Mouse (Mus musculus): ENCODE measurements around the gene Taar9. TPM values are rescaled to one million over a fixed set of nuclear protein-coding genes. Genes with fewer than 3 reads are reported as not detected.

The Taar9 gene
- total and polyA plus RNA-seq, 3 experiments: not detected

DNA sequence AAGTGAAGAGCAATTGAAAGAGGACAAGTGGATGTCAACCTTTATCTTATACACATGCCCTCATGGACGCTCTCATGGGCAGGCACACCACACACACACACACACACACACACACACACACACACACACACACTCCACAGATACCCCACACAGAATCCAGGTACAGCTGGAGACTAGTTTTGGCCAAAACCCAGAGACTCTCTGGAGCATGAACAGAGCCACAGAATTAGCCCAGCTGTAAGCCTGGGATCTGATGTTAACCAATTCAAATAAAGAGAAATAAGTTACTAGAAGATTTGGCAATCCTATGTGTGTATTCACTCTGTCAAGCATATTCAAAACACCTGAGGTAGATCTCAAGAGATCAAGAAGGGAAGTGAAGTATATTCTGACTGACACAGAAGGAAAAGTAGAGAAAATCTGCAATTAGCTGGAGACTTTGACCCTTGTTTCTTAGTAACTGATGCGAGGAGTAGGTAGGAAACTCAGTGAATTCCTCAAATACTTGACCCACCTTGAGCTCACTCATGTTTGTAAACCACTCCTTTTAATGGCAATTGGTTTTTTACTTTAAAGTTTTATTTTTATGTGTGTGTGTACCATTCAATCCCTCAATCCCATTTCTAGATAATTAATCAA is 29.4 kb upstream of the Taar9 start:
- intact Hi-C loops (cut with DNase I): no loop called here
- no peak for TF ChIP-seq CTCF (IDR thresholded peaks at IDR 0.05)
- no peak for TF ChIP-seq EP300 (IDR thresholded peaks at IDR 0.05; ENCODE audit: insufficient read depth, low read depth, low read length)
- no peak for TF ChIP-seq POLR2A (IDR thresholded peaks at IDR 0.05; ENCODE audit: insufficient read depth, low read depth, low read length)
- Histone ChIP-seq H3K27ac (no peak overlapping the region), H3K9ac (ENCODE audit: low read depth, low read length) (no peak overlapping the region), H3K4me1 (ENCODE audit: control insufficient read depth, insufficient read depth, low read length) (no peaks in the 10 kb centered on the region), H3K27me3 (ENCODE audit: control insufficient read depth, insufficient read depth, low read length) (no peaks in the 10 kb centered on the region), H3K36me3 (ENCODE audit: control insufficient read depth, insufficient read depth, low read length) (no peaks in the 10 kb centered on the region), H3K79me2 (replicated peaks; ENCODE audit: control insufficient read depth, insufficient read depth, low read length) (no peaks in the 10 kb centered on the region), H3K4me3 (no peak overlapping the region)
- WGBS: 61% methylated on average over 2 of the region's 2 CpGs
- no peak for DNase-seq

- intact Hi-C loops (cut with DNase I): loop anchor here (5.0 kb wide), 1 partner anchor 157 kb away; no protein-coding TSS in a partner anchor
- 44% methylated on average over 7 of the region's 7 CpGs for WGBS
- no peak for DNase-seq
- TF ChIP-seq POLR2A (IDR thresholded peaks at IDR 0.05; ENCODE audit: insufficient read depth, low read depth, low read length) (no peak), CTCF (IDR thresholded peaks at IDR 0.05) (no peak), EP300 (IDR thresholded peaks at IDR 0.05; ENCODE audit: insufficient read depth, low read depth, low read length) (no peak)
- H3K36me3 ChIP-seq (ENCODE audit: control insufficient read depth, insufficient read depth, low read length): no peaks in the 10 kb centered on the region
- H3K9ac ChIP-seq (ENCODE audit: low read depth, low read length): no peak overlapping the region
- H3K4me1 ChIP-seq (ENCODE audit: control insufficient read depth, insufficient read depth, low read length): peaks cover 1% of the 10 kb centered on the region
- no peak overlapping the region for H3K27ac ChIP-seq
- no peaks in the 10 kb centered on the region for H3K27me3 ChIP-seq (ENCODE audit: control insufficient read depth, insufficient read depth, low read length)
- no peak overlapping the region for H3K4me3 ChIP-seq
- no peaks in the 10 kb centered on the region for H3K79me2 ChIP-seq (replicated peaks; ENCODE audit: control insufficient read depth, insufficient read depth, low read length)
These were observed 24.8 kb upstream of the Taar9 start for GRCm38 (mm10) chr10:24134071-24134645.

- TF ChIP-seq POLR2A (IDR thresholded peaks at IDR 0.05; ENCODE audit: insufficient read depth, low read depth, low read length): no peak
- TF ChIP-seq EP300 (IDR thresholded peaks at IDR 0.05; ENCODE audit: insufficient read depth, low read depth, low read length): no peak
- no peak for TF ChIP-seq CTCF (IDR thresholded peaks at IDR 0.05)
- DNase-seq: no peak
- H3K9ac ChIP-seq (ENCODE audit: low read depth, low read length): no peak overlapping the region
- peaks cover 1% of the 10 kb centered on the region for H3K4me1 ChIP-seq (ENCODE audit: control insufficient read depth, insufficient read depth, low read length)
- H3K4me3 ChIP-seq: no peak overlapping the region
- H3K27ac ChIP-seq: no peak overlapping the region
- intact Hi-C loops (cut with DNase I): loop anchor here (5.0 kb wide), 1 partner anchor 156 kb away; no protein-coding TSS in a partner anchor
- H3K36me3 ChIP-seq (ENCODE audit: control insufficient read depth, insufficient read depth, low read length): no peaks in the 10 kb centered on the region
- H3K27me3 ChIP-seq (ENCODE audit: control insufficient read depth, insufficient read depth, low read length): no peaks in the 10 kb centered on the region
- H3K79me2 ChIP-seq (replicated peaks; ENCODE audit: control insufficient read depth, insufficient read depth, low read length): no peaks in the 10 kb centered on the region
- 24% methylated on average over 2 of the region's 2 CpGs for WGBS
These were observed 23.8 kb upstream of the Taar9 start for GRCm38 (mm10) chr10:24133132-24133531.

DNA sequence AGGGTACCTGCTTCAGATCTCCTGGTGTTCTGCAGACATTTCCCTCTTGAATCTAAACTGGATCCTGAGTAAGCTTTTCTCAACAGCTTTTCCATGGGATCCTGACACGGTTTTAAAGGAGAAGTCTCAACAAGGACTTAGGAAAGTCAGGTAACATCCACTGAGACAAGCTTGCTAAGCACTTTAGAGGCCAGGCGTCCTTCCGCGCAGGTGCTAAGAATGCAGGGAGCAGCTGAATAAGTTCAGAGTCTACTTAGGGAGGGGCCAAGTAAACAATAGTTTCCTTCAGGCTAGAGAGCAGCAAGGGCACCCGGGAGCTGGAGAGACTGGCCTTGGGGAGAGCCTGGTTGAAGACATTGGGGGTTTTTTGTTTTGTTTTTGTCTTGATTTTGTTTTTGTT is 22.9 kb upstream of the Taar9 start:
- peaks cover 1% of the 10 kb centered on the region for H3K4me1 ChIP-seq (ENCODE audit: control insufficient read depth, insufficient read depth, low read length)

DNA sequence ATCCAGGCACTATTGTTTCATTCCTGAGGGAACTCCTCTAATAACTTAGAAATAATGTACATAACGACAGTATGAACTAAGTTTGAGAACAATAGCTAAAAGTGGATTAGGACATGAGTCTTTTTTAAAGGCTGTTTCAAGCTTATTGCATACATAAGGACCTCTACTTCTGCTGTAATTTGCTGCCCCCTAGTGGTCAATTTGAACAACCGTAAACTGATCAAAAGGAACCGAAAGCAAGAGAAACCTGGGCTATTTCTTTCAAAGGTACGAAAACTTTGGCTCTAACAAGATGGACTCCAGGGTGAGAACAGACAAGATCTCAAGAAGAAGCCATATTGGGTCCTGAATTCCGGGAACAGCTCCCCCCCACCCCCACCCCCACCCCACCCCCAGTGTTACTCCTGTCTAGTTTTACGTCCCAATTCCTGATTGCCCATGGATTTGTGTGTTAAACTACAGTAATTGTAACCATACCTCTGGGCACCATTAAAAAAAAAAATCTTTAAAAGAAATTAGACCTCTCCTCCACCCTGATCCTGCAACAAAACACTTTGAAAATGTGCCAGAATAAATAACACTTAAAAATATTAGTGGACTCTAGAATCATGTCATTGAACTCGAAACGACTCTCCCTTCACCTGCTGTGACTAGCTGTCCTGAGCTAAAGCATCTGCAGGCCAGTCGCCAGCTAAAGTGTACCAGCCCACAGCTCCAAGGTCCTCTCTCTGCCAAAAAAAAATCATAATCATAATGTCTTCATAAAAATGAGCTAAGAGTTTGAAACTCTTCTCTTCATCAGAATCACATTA is 22.3 kb upstream of the Taar9 start:
- Histone ChIP-seq H3K27me3 (ENCODE audit: control insufficient read depth, insufficient read depth, low read length) (no peaks in the 10 kb centered on the region), H3K4me1 (ENCODE audit: control insufficient read depth, insufficient read depth, low read length) (peaks cover 1% of the 10 kb centered on the region), H3K27ac (no peak overlapping the region), H3K36me3 (ENCODE audit: control insufficient read depth, insufficient read depth, low read length) (no peaks in the 10 kb centered on the region), H3K79me2 (replicated peaks; ENCODE audit: control insufficient read depth, insufficient read depth, low read length) (no peaks in the 10 kb centered on the region), H3K4me3 (peak overlapping the region; percentile 29; the same call in 1 of the 2 replicates), H3K9ac (ENCODE audit: low read depth, low read length) (no peak overlapping the region)
- TF ChIP-seq EP300 (IDR thresholded peaks at IDR 0.05; ENCODE audit: insufficient read depth, low read depth, low read length): no peak
- no peak for TF ChIP-seq POLR2A (IDR thresholded peaks at IDR 0.05; ENCODE audit: insufficient read depth, low read depth, low read length)
- peak; percentile 89 for TF ChIP-seq CTCF (IDR thresholded peaks at IDR 0.05)
- 16% methylated on average over 9 of the region's 9 CpGs for WGBS
- intact Hi-C loops (cut with DNase I): loop anchor here (2.0 to 5.0 kb wide), 2 partner anchors 154 to 319 kb away; no protein-coding TSS in a partner anchor
- DNase-seq: peak in 1 of 2 experiments; percentile 42

More for the DNA sequence above, 22.9 kb upstream of the Taar9 start:
- Histone ChIP-seq H3K79me2 (replicated peaks; ENCODE audit: control insufficient read depth, insufficient read depth, low read length) (no peaks in the 10 kb centered on the region), H3K27ac (no peak overlapping the region), H3K36me3 (ENCODE audit: control insufficient read depth, insufficient read depth, low read length) (no peaks in the 10 kb centered on the region), H3K4me3 (no peak overlapping the region), H3K27me3 (ENCODE audit: control insufficient read depth, insufficient read depth, low read length) (no peaks in the 10 kb centered on the region), H3K9ac (ENCODE audit: low read depth, low read length) (no peak overlapping the region)
- 21% methylated on average over 5 of the region's 5 CpGs for WGBS
- intact Hi-C loops (cut with DNase I): loop anchor here (5.0 kb wide), 1 partner anchor 155 kb away; no protein-coding TSS in a partner anchor
- TF ChIP-seq EP300 (IDR thresholded peaks at IDR 0.05; ENCODE audit: insufficient read depth, low read depth, low read length): no peak
- TF ChIP-seq POLR2A (IDR thresholded peaks at IDR 0.05; ENCODE audit: insufficient read depth, low read depth, low read length): no peak
- TF ChIP-seq CTCF (IDR thresholded peaks at IDR 0.05): no peak
- DNase-seq: no peak
